Comparison of ENCODE assay signal across 8 mouse cellular contexts in the genomic region with DNA sequence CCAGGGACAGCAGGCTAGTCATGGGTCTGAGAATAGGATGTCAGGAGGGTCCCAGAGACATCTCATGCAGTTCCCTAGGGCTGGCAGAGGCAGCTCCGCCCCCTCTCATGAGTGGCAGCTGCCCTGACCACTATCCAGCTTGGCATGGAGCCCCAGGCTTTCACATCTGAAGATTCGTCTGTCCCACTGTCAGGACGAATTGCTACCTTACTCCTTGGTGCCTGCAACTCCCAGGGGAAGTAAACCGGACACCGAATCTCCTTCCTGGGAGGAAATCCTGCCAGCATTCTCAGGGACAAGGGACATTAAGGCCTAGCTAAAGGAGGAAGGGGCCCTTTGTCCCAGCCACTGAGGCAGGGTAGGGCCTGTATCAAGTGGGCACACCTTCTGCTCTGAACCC. TPM values are rescaled to one million over a fixed set of nuclear protein-coding genes. Genes with fewer than 3 reads are reported as not detected.
A peak's percentile ranks its signal among the peaks of the same experiment; 100 is the strongest.
DNase-seq lines count a peak whose midpoint lies in the region; ATAC-seq and TF ChIP-seq lines count a peak whose summit lies in the region.

No protein-coding gene starts in this region.

- peaks cover 41% of the 10 kb centered on the region for H3K4me1 ChIP-seq in lung, adult 2 months (ENCODE audit: control insufficient read depth, insufficient read depth, low read length)
- H3K4me1 ChIP-seq in heart, embryonic 11.5 days (ENCODE audit: control insufficient read depth, insufficient read depth, low read length) = peaks cover 53% of the 10 kb centered on the region
- H3K4me1 ChIP-seq in kidney, postnatal 0 days (replicated peaks; ENCODE audit: insufficient read depth, low read length) = peaks cover 27% of the 10 kb centered on the region
- H3K4me1 ChIP-seq in midbrain, embryonic 15.5 days = peaks cover 85% of the 10 kb centered on the region

- no peak overlapping the region for H3K4me3 ChIP-seq in lung, adult 2 months (replicated peaks; ENCODE audit: extremely low read depth, low read depth, low read length)
- no peak overlapping the region for H3K4me3 ChIP-seq in heart, embryonic 11.5 days (ENCODE audit: low read depth, low read length)
- H3K4me3 ChIP-seq in kidney, postnatal 0 days (replicated peaks; ENCODE audit: low read depth, low read length) = no peak overlapping the region
- H3K4me3 ChIP-seq in midbrain, embryonic 15.5 days = no peak overlapping the region

- no peak for TF ChIP-seq POLR2A in lung, adult 2 months (IDR thresholded peaks at IDR 0.05; ENCODE audit: borderline replicate concordance, extremely low read depth, low read depth, low read length)

- H3K27ac ChIP-seq in heart, embryonic 11.5 days (ENCODE audit: low read depth, low read length) = peak overlapping the region; percentile 75
- H3K27ac ChIP-seq in kidney, postnatal 0 days = peak overlapping the region; percentile 68
- peak overlapping the region; percentile 27 for H3K27ac ChIP-seq in midbrain, embryonic 15.5 days

- no peak for TF ChIP-seq CTCF in lung, adult 2 months (IDR thresholded peaks at IDR 0.05; ENCODE audit: insufficient read depth, low read length)
- TF ChIP-seq CTCF in kidney, postnatal 0 days (IDR thresholded peaks at IDR 0.05; ENCODE audit: low read depth) = no peak

- H3K4me2 ChIP-seq in heart, embryonic 11.5 days = peak overlapping the region; percentile 45; the same call in 1 of the 2 replicates
- no peak overlapping the region for H3K4me2 ChIP-seq in kidney, postnatal 0 days (ENCODE audit: low read length)
- H3K4me2 ChIP-seq in midbrain, embryonic 15.5 days = no peak overlapping the region

- DNase-seq in lung, adult 18-20 months = peak; percentile 66 to 82
- DNase-seq in lung, adult 2 months = no peak
- peak; percentile 43 for DNase-seq in kidney, postnatal 0 days (ENCODE audit: low spot score)
- DNase-seq in frontal cortex, postnatal 10 days (ENCODE audit: low spot score in 2 of 2) = no peak
- DNase-seq in embryo, embryonic 9.5 days (ENCODE audit: extremely low spot score) = no peak

- H3K9ac ChIP-seq in heart, embryonic 11.5 days (ENCODE audit: low read depth, low read length) = no peak overlapping the region
- no peak overlapping the region for H3K9ac ChIP-seq in kidney, postnatal 0 days (ENCODE audit: low read depth, low read length)
- H3K9ac ChIP-seq in midbrain, embryonic 15.5 days = no peak overlapping the region

- H3K36me3 ChIP-seq in heart, embryonic 11.5 days (ENCODE audit: control insufficient read depth, insufficient read depth, low read length) = no peaks in the 10 kb centered on the region
- no peaks in the 10 kb centered on the region for H3K36me3 ChIP-seq in kidney, postnatal 0 days (ENCODE audit: insufficient read depth, low read length)
- no peaks in the 10 kb centered on the region for H3K36me3 ChIP-seq in midbrain, embryonic 15.5 days (replicated peaks)

- no peak for ATAC-seq in heart, embryonic 11.5 days (replicated peaks; ENCODE audit: insufficient number of reproducible peaks, low FRiP score, low TSS enrichment)
- no peak for ATAC-seq in kidney, postnatal 0 days (replicated peaks; ENCODE audit: low FRiP score, low read depth)
- no peak for ATAC-seq in midbrain, embryonic 15.5 days (replicated peaks)
- no peak for ATAC-seq in inflammation-experienced regulatory T-cells, adult 6 months

- no peaks in the 10 kb centered on the region for H3K27me3 ChIP-seq in heart, embryonic 11.5 days (ENCODE audit: control insufficient read depth, insufficient read depth, low read length)
- H3K27me3 ChIP-seq in kidney, postnatal 0 days (ENCODE audit: insufficient read depth, low read length) = no peaks in the 10 kb centered on the region
- no peaks in the 10 kb centered on the region for H3K27me3 ChIP-seq in midbrain, embryonic 15.5 days (replicated peaks)

- H3K9me3 ChIP-seq in heart, embryonic 11.5 days (replicated peaks; ENCODE audit: control insufficient read depth, low read length) = no peaks in the 10 kb centered on the region
- H3K9me3 ChIP-seq in kidney, postnatal 0 days (replicated peaks; ENCODE audit: low read length) = no peaks in the 10 kb centered on the region
- no peaks in the 10 kb centered on the region for H3K9me3 ChIP-seq in midbrain, embryonic 15.5 days

- WGBS in lung, adult 2 months = 54% methylated on average over 5 of the region's 5 CpGs
- WGBS in heart, embryonic 11.5 days (ENCODE audit: insufficient replicate concordance) = 56% methylated on average over 5 of the region's 5 CpGs
- WGBS in kidney, postnatal 0 days = 47% methylated on average over 5 of the region's 5 CpGs
- WGBS in midbrain, embryonic 15.5 days = 48% methylated on average over 5 of the region's 5 CpGs

RNA-seq across cellular contexts. Expression of a gene that starts 14.6 kb away (rescaled TPM):
- 48.8 and 51.9 TPM in 2 replicates for polyA plus RNA-seq in lung, adult 2 months (2012; rRNA removed)
- 3.7 TPM in 2 replicates for polyA plus RNA-seq in heart, embryonic 11.5 days (2014; fragmentation: Nextera tagmentation; extraction: Ambion mirVana)
- polyA plus RNA-seq in kidney, postnatal 0 days (2015; fragmentation: Nextera tagmentation; extraction: Ambion mirVana) = 11.0 and 12.0 TPM in 2 replicates
- polyA plus RNA-seq in midbrain, embryonic 15.5 days (2015; fragmentation: Nextera tagmentation; extraction: Ambion mirVana) = 34.7 and 35.1 TPM in 2 replicates
- polyA plus RNA-seq in inflammation-experienced regulatory T-cells, adult 6 months (2017; shearing (Covaris generic)) = 1 to 10 TPM in 2 of 3 experiments, under 1 TPM in 1; 0.33 to 3.8 (median 1.2) TPM

Comparison
In these comparisons a context has a peak if more than half of its experiments do, and no peak if none do; other contexts are left out.
1. DNase-seq: peak in lung, adult 18-20 months (2 of 2) and kidney, postnatal 0 days (single experiment); none in lung, adult 2 months (single experiment), frontal cortex, postnatal 10 days (0 of 2) and embryo, embryonic 9.5 days (single experiment).
2. Peak in every context shown above with its lines, with median percentiles within 50 percentile points of each other: H3K27ac ChIP-seq.